Comparison of ENCODE assay signal across 28 mouse cellular contexts in the genomic region with DNA sequence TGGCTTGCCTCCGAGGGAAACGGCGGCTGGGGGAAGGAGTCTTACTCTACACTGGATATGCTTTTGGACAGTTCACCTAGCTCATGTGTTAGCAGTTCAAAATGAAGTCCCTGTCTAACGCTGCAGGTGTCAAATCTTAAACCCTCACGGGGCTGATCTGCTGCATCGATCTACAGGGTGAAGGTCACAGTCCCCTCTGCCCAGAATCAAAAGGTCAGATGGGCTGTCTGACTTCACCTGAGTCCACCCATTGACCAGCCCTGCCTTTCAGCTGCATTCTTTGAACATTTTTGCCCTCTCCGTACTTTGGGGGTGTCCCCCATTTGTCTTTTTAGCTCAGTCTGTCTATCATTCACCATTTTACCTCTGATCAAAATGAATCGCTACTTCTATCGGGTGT. TPM values are rescaled to one million over a fixed set of nuclear protein-coding genes. Genes with fewer than 3 reads are reported as not detected.
DNase-seq lines count a peak whose midpoint lies in the region; ATAC-seq and TF ChIP-seq lines count a peak whose summit lies in the region.
"Had no signal": no experiment of that assay in that cellular context is flagged by ENCODE, and none has a peak within 500 bp of the region (broad histone marks: within the 10 kb centered on the region; RNA-seq: fewer than 3 reads in every experiment).

No protein-coding gene starts in this region.

- WGBS in kidney, postnatal 0 days: 83% methylated on average over 9 of the region's 9 CpGs
- WGBS in liver, postnatal 0 days (ENCODE audit: insufficient replicate concordance): 69% methylated on average over 9 of the region's 9 CpGs

- in situ Hi-C loops in ES-E14 (cut with MboI; ENCODE audit: low sequenced_read_pairs in 2 of 2, unreplicated experiment in 2 of 2): no loop called here

- H3K9ac ChIP-seq in kidney, postnatal 0 days (ENCODE audit: low read depth, low read length): no peak overlapping the region
- no peak overlapping the region for H3K9ac ChIP-seq in ES-E14 (ENCODE audit: insufficient read depth, low read depth, low read length, poor library complexity, severe bottlenecking)
- no peak overlapping the region for H3K9ac ChIP-seq in liver, postnatal 0 days (replicated peaks)
- H3K9ac ChIP-seq: embryonic facial prominence, embryonic 12.5 days; hindbrain, embryonic 15.5 days; kidney, embryonic 15.5 days; limb, embryonic 12.5 days; midbrain, embryonic 15.5 days had no signal

- no peaks in the 10 kb centered on the region for H3K9me3 ChIP-seq in kidney, postnatal 0 days (replicated peaks; ENCODE audit: low read length)
- H3K9me3 ChIP-seq in E14TG2a.4 (ENCODE audit: low read length) (no peaks in the 10 kb centered on the region), ES-E14 (ENCODE audit: control insufficient read depth, insufficient read depth, low read depth, low read length) (no peaks in the 10 kb centered on the region)
- H3K9me3 ChIP-seq in liver, postnatal 0 days (ENCODE audit: low read length): no peaks in the 10 kb centered on the region
- H3K9me3 ChIP-seq: embryonic facial prominence, embryonic 12.5 days; G1E; hindbrain, embryonic 10.5 days; hindbrain, embryonic 15.5 days; kidney, embryonic 15.5 days; limb, embryonic 12.5 days; midbrain, embryonic 10.5 days; midbrain, embryonic 15.5 days had no signal

- H3K4me1 ChIP-seq in kidney, postnatal 0 days (replicated peaks; ENCODE audit: insufficient read depth, low read length): no peaks in the 10 kb centered on the region
- peaks cover 58% of the 10 kb centered on the region for H3K4me1 ChIP-seq in E14TG2a.4 (replicated peaks; ENCODE audit: low read depth, low read length)
- H3K4me1 ChIP-seq in ES-E14 (ENCODE audit: control insufficient read depth in 2 of 2, insufficient read depth in 2 of 2, low read length in 2 of 2, poor library complexity in 1 of 2): peaks cover 5 to 7% of the 10 kb centered on the region in 2 experiments; a peak in 3 of 4 replicates
- peaks cover 15% of the 10 kb centered on the region for H3K4me1 ChIP-seq in liver, postnatal 0 days (ENCODE audit: insufficient read depth)
- H3K4me1 ChIP-seq: embryonic facial prominence, embryonic 12.5 days; hindbrain, embryonic 15.5 days; kidney, embryonic 15.5 days; limb, embryonic 12.5 days; midbrain, embryonic 15.5 days had no signal

- no peaks in the 10 kb centered on the region for H3K27me3 ChIP-seq in kidney, postnatal 0 days (ENCODE audit: insufficient read depth, low read length)
- H3K27me3 ChIP-seq in E14TG2a.4 (ENCODE audit: insufficient read depth, low read length): no peaks in the 10 kb centered on the region
- no peaks in the 10 kb centered on the region for H3K27me3 ChIP-seq in liver, postnatal 0 days (ENCODE audit: insufficient read depth, low read length)
- H3K27me3 ChIP-seq: embryonic facial prominence, embryonic 12.5 days; hindbrain, embryonic 15.5 days; kidney, embryonic 15.5 days; limb, embryonic 12.5 days; midbrain, embryonic 15.5 days had no signal

- H3K4me3 ChIP-seq in kidney, postnatal 0 days (replicated peaks; ENCODE audit: low read depth, low read length): no peak overlapping the region
- H3K4me3 ChIP-seq in E14TG2a.4 (replicated peaks; ENCODE audit: low read length): peak overlapping the region; percentile 43
- H3K4me3 ChIP-seq in ES-E14 (ENCODE audit: insufficient read depth in 1 of 2, low read depth in 1 of 2, low read length in 2 of 2, poor library complexity in 1 of 2, severe bottlenecking in 1 of 2): no peak overlapping the region
- H3K4me3 ChIP-seq in liver, postnatal 0 days (ENCODE audit: low read depth, low read length): no peak overlapping the region
- H3K4me3 ChIP-seq: embryonic facial prominence, embryonic 12.5 days; gastrocnemius, adult 2 months; hindbrain, embryonic 10.5 days; hindbrain, embryonic 15.5 days; kidney, embryonic 15.5 days; left cerebral cortex, adult 2 months; limb, embryonic 12.5 days; midbrain, embryonic 10.5 days; midbrain, embryonic 15.5 days had no signal

- DNase-seq in kidney, postnatal 0 days (ENCODE audit: low spot score): no peak
- DNase-seq in kidney, postnatal 36 days: no peak
- no peak for DNase-seq in ES-E14 (ENCODE audit: low read depth, low spot score)
- no peak for DNase-seq in liver, postnatal 0 days
- no peak for DNase-seq in thymus, postnatal 10 days (ENCODE audit: low spot score in 2 of 2)
- no peak for DNase-seq in heart, adult 11 months
- DNase-seq: cerebellum, adult 2 months; cerebellum, postnatal 14 days; gastrocnemius, adult 2 months; heart, postnatal 14 days; layer of hippocampus, adult 9-11 months; right cerebral cortex, postnatal 25 days; spleen, adult 18-20 months; thymus, postnatal 25 days had no signal

- H3K27ac ChIP-seq in kidney, postnatal 0 days: peak overlapping the region; percentile 50; the same call in 1 of the 2 replicates
- 0 out of 2 replicates have a peak overlapping the region, but pooled peaks have one; percentile 1 for H3K27ac ChIP-seq in ES-E14 (ENCODE audit: insufficient read depth, low read depth, low read length, poor library complexity, severe bottlenecking)
- H3K27ac ChIP-seq in liver, postnatal 0 days (ENCODE audit: low read depth): 0 out of 2 replicates have a peak overlapping the region, but pooled peaks have one; percentile 16
- H3K27ac ChIP-seq: embryonic facial prominence, embryonic 12.5 days; gastrocnemius, adult 2 months; hindbrain, embryonic 10.5 days; hindbrain, embryonic 15.5 days; kidney, embryonic 15.5 days; left cerebral cortex, adult 2 months; limb, embryonic 12.5 days; midbrain, embryonic 10.5 days; midbrain, embryonic 15.5 days had no signal

- no peak for TF ChIP-seq CTCF in kidney, postnatal 0 days (IDR thresholded peaks at IDR 0.05; ENCODE audit: low read depth)
- no peak for TF ChIP-seq CTCF in E14TG2a.4 (conservative IDR thresholded peaks at IDR 0.05; ENCODE audit: low read length)
- no peak for TF ChIP-seq CTCF in liver, postnatal 0 days (IDR thresholded peaks at IDR 0.05; ENCODE audit: low read depth)

- no peaks in the 10 kb centered on the region for H3K36me3 ChIP-seq in kidney, postnatal 0 days (ENCODE audit: insufficient read depth, low read length)
- H3K36me3 ChIP-seq in E14TG2a.4 (ENCODE audit: insufficient read depth, low read length) (peaks cover 18% of the 10 kb centered on the region), ES-E14 (ENCODE audit: control insufficient read depth, insufficient read depth, low read length, poor library complexity, severe bottlenecking) (no peaks in the 10 kb centered on the region)
- 0 out of 2 replicates have a peak, but pooled peaks cover 9% of the 10 kb centered on the region for H3K36me3 ChIP-seq in liver, postnatal 0 days (replicated peaks; ENCODE audit: insufficient read depth, low read length)
- H3K36me3 ChIP-seq: embryonic facial prominence, embryonic 12.5 days; hindbrain, embryonic 10.5 days; hindbrain, embryonic 15.5 days; limb, embryonic 12.5 days; midbrain, embryonic 10.5 days; midbrain, embryonic 15.5 days had no signal

- no peak for ATAC-seq in kidney, postnatal 0 days (replicated peaks; ENCODE audit: low FRiP score, low read depth)
- ATAC-seq in liver, postnatal 0 days: peak; percentile 46
- ATAC-seq: forebrain, embryonic 16.5 days; inflammation-experienced regulatory T-cells, adult 6 months; midbrain, embryonic 15.5 days had no signal

- no peak for TF ChIP-seq EP300 in liver, postnatal 0 days (IDR thresholded peaks at IDR 0.05; ENCODE audit: low read depth)

- no peak overlapping the region for H3K4me2 ChIP-seq in kidney, postnatal 0 days (ENCODE audit: low read length)
- H3K4me2 ChIP-seq in liver, postnatal 0 days (ENCODE audit: low read depth, low read length): peak overlapping the region; percentile 46; the same call in 1 of the 2 replicates
- H3K4me2 ChIP-seq: embryonic facial prominence, embryonic 12.5 days; hindbrain, embryonic 15.5 days; kidney, embryonic 15.5 days; limb, embryonic 12.5 days; midbrain, embryonic 15.5 days had no signal

TF ChIP-seq in ES-E14, 5 proteins besides CTCF, POLR2A, EP300 and RAD21:
- no peak for TF ChIP-seq ZNF384 (IDR thresholded peaks at IDR 0.05; ENCODE audit: low read depth, low read length)
- no peak for TF ChIP-seq HCFC1 (IDR thresholded peaks at IDR 0.05; ENCODE audit: borderline replicate concordance, insufficient read depth, low read length)
- no peak for TF ChIP-seq CHD2 (IDR thresholded peaks at IDR 0.05; ENCODE audit: low read depth, low read length)
- no peak for TF ChIP-seq MAFK (IDR thresholded peaks at IDR 0.05; ENCODE audit: insufficient read depth, low read depth, low read length)
- no peak for TF ChIP-seq ZC3H11A (IDR thresholded peaks at IDR 0.05; ENCODE audit: borderline replicate concordance, low read depth, low read length)

RNA-seq across cellular contexts. Expression of gene Gss, which starts 7.5 kb away (rescaled TPM):
- 114 and 129 TPM in 2 replicates for polyA plus RNA-seq in kidney, postnatal 0 days (2015; fragmentation: Nextera tagmentation; extraction: Ambion mirVana)
- total RNA-seq in ES-E14 (2012; rRNA removed): 17.8 and 27.8 TPM in 2 replicates
- 48.9 and 49.3 TPM in 2 replicates for polyA plus RNA-seq in liver, postnatal 0 days (2015; fragmentation: Nextera tagmentation; extraction: Ambion mirVana)

RNA-seq across cellular contexts. Expression of gene Myh7b, which starts 25.9 kb away (rescaled TPM):
- polyA plus RNA-seq in kidney, postnatal 0 days (2015; fragmentation: Nextera tagmentation; extraction: Ambion mirVana): 0.37 and 0.47 TPM in 2 replicates
- total RNA-seq in ES-E14 (2012; rRNA removed): 5.4 and 8.0 TPM in 2 replicates
- 0.15 and 0.38 TPM in 2 replicates for polyA plus RNA-seq in liver, postnatal 0 days (2015; fragmentation: Nextera tagmentation; extraction: Ambion mirVana)
- total RNA-seq: neutrophil, adult 5-6 weeks had no signal
- polyA plus RNA-seq: CD4-positive, CD25-positive, alpha-beta regulatory T cell, adult 4 months had no signal
